Mouse (Mus musculus) ES-Bruce4 (cell line): Measurements from ENCODE around the gene Ptprg. TPM values are rescaled to one million over a fixed set of nuclear protein-coding genes. Genes with fewer than 3 reads are reported as not detected.

Experiments used
- H3K27ac ChIP-seq: 2 replicates; pipeline ENCODE4 v1.5.1; 2012; ENCODE audit warnings: low read length, inconsistent platforms; ENCODE audit not compliant: insufficient read depth
- H3K27me3 ChIP-seq: 2 replicates; pipeline ENCODE4 v1.6.1; 2012; ENCODE audit warnings: mild to moderate bottlenecking, low read length, inconsistent platforms; ENCODE audit not compliant: control insufficient read depth, poor library complexity, insufficient read depth, severe bottlenecking
- H3K36me3 ChIP-seq: 2 replicates; pipeline ENCODE4 v1.6.1; 2012; ENCODE audit warnings: inconsistent platforms, mild to moderate bottlenecking, low read length, moderate library complexity; ENCODE audit not compliant: control insufficient read depth, poor library complexity, insufficient read depth, severe bottlenecking
- H3K4me1 ChIP-seq: one replicate; pipeline ENCODE4 v1.8.1; 2011; ENCODE audit warnings: low read length; ENCODE audit not compliant: control insufficient read depth, insufficient read depth
- H3K4me3 ChIP-seq: 2 replicates; pipeline ENCODE4 v1.5.1; 2011; ENCODE audit warnings: low read depth, mild to moderate bottlenecking, low read length
- H3K9ac ChIP-seq: 2 replicates; pipeline ENCODE4 v1.6.1; 2012; ENCODE audit warnings: low read depth, mild to moderate bottlenecking, inconsistent platforms; ENCODE audit not compliant: poor library complexity, severe bottlenecking
- H3K9me3 ChIP-seq: replicated peaks from 2 replicates; pipeline ENCODE4 v1.6.1; 2012; ENCODE audit warnings: mild to moderate bottlenecking, low read length, inconsistent platforms; ENCODE audit not compliant: control insufficient read depth, poor library complexity, insufficient read depth, severe bottlenecking
- CTCF ChIP-seq: IDR thresholded peaks from one replicate; pipeline ENCODE4 v1.8.1; 2011; ENCODE audit warnings: low read depth, low read length
- EP300 ChIP-seq: IDR thresholded peaks from 2 replicates; pipeline ENCODE4 v1.6.1; 2011; ENCODE audit warnings: low read depth, low read length; ENCODE audit not compliant: insufficient read depth
- POLR2A ChIP-seq: IDR thresholded peaks from one replicate; pipeline ENCODE4 v1.8.1; 2011; ENCODE audit warnings: low read length; ENCODE audit not compliant: insufficient read depth
- polyA plus RNA-seq: library from polyadenylated mRNA; stranded (reverse); fragments of >200 nt; gene quantifications from 2 replicates; pipeline ENCODE4 v1.2.4, GENCODE M21; 2011; ENCODE audit warnings: low read depth; ENCODE audit not compliant: missing spikeins, insufficient read depth, insufficient read length

Ptprg gene
- polyA plus RNA-seq, 1 experiment, result 27.4 TPM

DNA sequence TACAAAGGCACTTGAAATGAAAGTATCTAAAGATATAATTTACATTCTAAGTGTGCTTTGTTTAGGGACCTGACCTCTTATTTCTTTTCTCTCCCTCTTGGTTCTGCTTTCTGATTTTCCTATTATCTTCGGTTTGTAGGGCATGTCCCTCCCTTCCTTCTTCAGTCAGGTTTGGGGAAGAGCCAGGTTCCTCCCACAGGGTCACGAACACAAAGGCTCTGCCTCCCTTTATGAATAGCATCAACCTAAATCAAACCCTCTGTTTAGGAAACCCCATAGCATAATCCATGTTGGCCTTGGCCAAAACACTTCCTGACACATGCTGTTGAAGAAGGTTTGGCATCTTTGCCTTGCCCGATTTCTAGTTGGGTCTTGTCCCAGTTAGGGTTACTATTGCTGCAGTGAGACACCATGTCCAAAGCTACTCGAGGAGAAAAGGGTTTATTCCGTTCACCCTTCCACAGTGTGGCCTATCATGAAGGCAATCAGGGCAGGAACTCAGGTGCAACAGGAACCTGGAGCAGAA lies 388.7 kb downstream of the Ptprg start:
- peaks cover under 1% of the 10 kb centered on the region for H3K4me1 ChIP-seq
- no peak for TF ChIP-seq EP300
- TF ChIP-seq POLR2A, result no peak
- TF ChIP-seq CTCF, result no peak
- H3K9ac ChIP-seq, result no peak overlapping the region
- H3K36me3 ChIP-seq, result no peaks in the 10 kb centered on the region
- H3K4me3 ChIP-seq, result no peak overlapping the region
- no peaks in the 10 kb centered on the region for H3K9me3 ChIP-seq
- H3K27ac ChIP-seq, result no peak overlapping the region
- H3K27me3 ChIP-seq, result no peaks in the 10 kb centered on the region

DNA sequence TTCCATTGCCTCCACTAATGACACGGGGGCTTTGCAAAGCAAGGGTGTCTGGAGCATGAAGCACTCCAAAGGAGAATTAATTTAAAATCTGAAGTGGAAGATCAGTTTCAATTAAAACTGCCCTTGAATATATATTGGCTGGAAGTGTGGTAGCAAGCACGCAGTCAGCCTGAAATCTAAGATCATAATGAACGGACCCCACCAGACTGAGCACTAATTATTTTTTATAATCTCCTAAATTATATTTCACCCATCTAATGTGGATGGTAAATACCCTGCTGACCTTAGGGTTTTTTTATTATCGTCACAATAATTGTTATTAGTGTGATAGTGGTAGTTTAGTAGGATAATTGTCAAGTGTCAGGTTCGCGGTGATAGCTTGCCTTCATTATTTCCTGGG lies 397.0 kb downstream of the Ptprg start:
- no peak overlapping the region for H3K27ac ChIP-seq
- H3K4me3 ChIP-seq, result no peak overlapping the region
- peaks cover 2% of the 10 kb centered on the region for H3K4me1 ChIP-seq
- H3K9ac ChIP-seq, result no peak overlapping the region
- no peaks in the 10 kb centered on the region for H3K36me3 ChIP-seq
- no peaks in the 10 kb centered on the region for H3K27me3 ChIP-seq
- no peaks in the 10 kb centered on the region for H3K9me3 ChIP-seq
- no peak for TF ChIP-seq CTCF
- TF ChIP-seq EP300, result no peak
- no peak for TF ChIP-seq POLR2A

DNA sequence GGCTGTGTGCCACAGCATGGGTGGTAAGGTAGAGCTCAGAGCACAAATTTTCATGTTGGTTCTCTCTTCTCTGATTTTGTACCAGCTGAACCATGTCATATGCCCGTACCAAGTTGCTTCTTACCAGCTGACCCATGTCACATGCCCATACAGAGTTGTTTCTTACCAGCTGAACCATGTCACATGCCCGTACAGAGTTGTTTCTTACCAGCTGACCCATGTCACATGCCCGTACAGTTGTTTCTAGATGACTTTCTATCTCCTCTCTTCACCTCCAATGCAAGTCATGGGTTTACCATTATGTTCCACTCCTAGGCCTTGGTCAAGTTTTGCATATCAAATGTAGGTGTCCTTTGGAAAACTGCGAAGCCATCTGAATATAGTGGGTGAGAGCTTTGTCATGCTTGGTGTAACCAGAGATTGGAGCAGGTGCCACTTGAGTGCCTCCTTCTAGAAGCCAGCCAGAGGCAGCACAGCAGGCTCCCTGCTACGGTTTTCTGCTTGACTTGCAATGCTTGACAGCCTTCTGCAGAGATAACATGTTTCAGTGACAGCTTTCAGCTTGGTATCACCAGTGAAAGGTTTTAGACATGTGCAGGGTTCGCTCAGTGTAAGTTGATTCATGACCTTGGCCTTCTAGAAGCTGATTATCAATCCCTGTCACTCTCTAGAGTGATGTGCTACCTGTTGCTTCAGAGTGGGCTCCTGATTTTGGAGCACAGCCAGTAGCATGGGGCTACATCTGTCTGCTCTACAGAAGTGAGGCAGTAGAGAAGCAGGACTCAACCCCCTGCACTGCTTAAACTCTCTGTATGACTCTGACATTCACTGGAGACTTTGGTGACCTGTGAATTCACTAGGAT lies 401.9 kb downstream of the Ptprg start:
- Histone ChIP-seq H3K9me3 (no peaks in the 10 kb centered on the region), H3K36me3 (no peaks in the 10 kb centered on the region), H3K4me1 (no peaks in the 10 kb centered on the region), H3K27ac (no peak overlapping the region), H3K4me3 (no peak overlapping the region), H3K9ac (no peak overlapping the region), H3K27me3 (no peaks in the 10 kb centered on the region)
- TF ChIP-seq CTCF (no peak), POLR2A (no peak), EP300 (no peak)

- Histone ChIP-seq H3K36me3 (no peaks in the 10 kb centered on the region), H3K9me3 (no peaks in the 10 kb centered on the region), H3K4me3 (no peak overlapping the region), H3K27me3 (no peaks in the 10 kb centered on the region), H3K9ac (no peak overlapping the region), H3K27ac (no peak overlapping the region), H3K4me1 (peaks cover 3% of the 10 kb centered on the region)
- TF ChIP-seq CTCF (no peak), POLR2A (no peak), EP300 (no peak)
Measured at GRCm38 (mm10) chr14:11960269-11961121, 407.2 kb downstream of the Ptprg start.

- no peak overlapping the region for H3K9ac ChIP-seq
- no peak overlapping the region for H3K4me3 ChIP-seq
- H3K36me3 ChIP-seq, result no peaks in the 10 kb centered on the region
- peak overlapping the region; percentile 6; the same call in 1 of the 2 replicates for H3K27ac ChIP-seq
- TF ChIP-seq POLR2A (no peak), CTCF (no peak), EP300 (no peak)
- H3K27me3 ChIP-seq, result no peaks in the 10 kb centered on the region
- H3K9me3 ChIP-seq, result no peaks in the 10 kb centered on the region
- peaks cover 3% of the 10 kb centered on the region for H3K4me1 ChIP-seq
Measured at GRCm38 (mm10) chr14:11962101-11962500, 408.8 kb downstream of the Ptprg start.
